Mouse (Mus musculus) brown adipose tissue, adult 24 weeks (tissue): ENCODE data around the gene Phf6. TPM values are rescaled to one million over a fixed set of nuclear protein-coding genes. Genes with fewer than 3 reads are reported as not detected.
"Not testable (repeated sequence)": the region's sequence is repeated elsewhere in the genome, so short reads cannot be mapped to it uniquely, and the experiment has no call there.

Source experiments
- H3K27ac ChIP-seq: fragments of 200-500 bp; replicated peaks from 2 replicates; pipeline ENCODE4 v1.5.1; 2012; ENCODE audit warnings: low read depth, mild to moderate bottlenecking, low read length
- H3K4me1 ChIP-seq: fragments of 200-500 bp; 2 replicates; pipeline ENCODE4 v1.6.1; 2012; ENCODE audit warnings: low read length, mixed read lengths; ENCODE audit not compliant: control insufficient read depth, insufficient read depth, insufficient read length
- H3K4me3 ChIP-seq: fragments of 200-500 bp; 2 replicates; pipeline ENCODE4 v1.5.1; 2012; ENCODE audit warnings: low read depth, mild to moderate bottlenecking, low read length, moderate library complexity; ENCODE audit not compliant: insufficient read depth
- polyA plus RNA-seq: library from polyadenylated mRNA; stranded (reverse); fragments of >200 nt; gene quantifications from 2 replicates; pipeline ENCODE4 v1.2.4, GENCODE M21; 2012; ENCODE audit not compliant: missing spikeins, insufficient read depth, insufficient read length

Gene Phf6
- polyA plus RNA-seq, result 6.5 and 6.8 TPM in 2 replicates

GRCm38 (mm10) chrX:52911587-52912371 is at the start of gene Phf6:
Phf6 (plus strand) TSS chrX:52912266.
- H3K4me3 ChIP-seq, result peak within 1 kb of the TSS; percentile 94

GRCm38 (mm10) chrX:52864126-52864525 is 47.9 kb upstream of the Phf6 start:
- no peak overlapping the region for H3K4me3 ChIP-seq
- H3K27ac ChIP-seq, result no peak overlapping the region
- no peaks in the 10 kb centered on the region for H3K4me1 ChIP-seq

More at GRCm38 (mm10) chrX:52911587-52912371, at the start of gene Phf6:
- H3K4me1 ChIP-seq, result no peaks in the 10 kb centered on the region
- peak within 1 kb of the TSS; percentile 58 for H3K27ac ChIP-seq

- not testable (repeated sequence) for H3K27ac ChIP-seq, H3K4me1 ChIP-seq
Observed at GRCm38 (mm10) chrX:52898486-52898885, 13.6 kb upstream of the Phf6 start.

GRCm38 (mm10) chrX:52912372-52912728 is 284 bp downstream of the Phf6 start:
- no peaks in the 10 kb centered on the region for H3K4me1 ChIP-seq
- H3K4me3 ChIP-seq, result peak overlapping the region; percentile 94
- H3K27ac ChIP-seq, result peak overlapping the region; percentile 58; the same call in 1 of the 2 replicates

More at GRCm38 (mm10) chrX:52898486-52898885, 13.6 kb upstream of the Phf6 start:
- not testable (repeated sequence) for H3K4me3 ChIP-seq

- peak overlapping the region; percentile 94 for H3K4me3 ChIP-seq
Observed at GRCm38 (mm10) chrX:52912826-52913701, 998 bp downstream of the Phf6 start.

GRCm38 (mm10) chrX:52913856-52914255 is 1.8 kb downstream of the Phf6 start:
- Histone ChIP-seq H3K27ac (no peak overlapping the region), H3K4me3 (no peak overlapping the region), H3K4me1 (no peaks in the 10 kb centered on the region)

More at GRCm38 (mm10) chrX:52912826-52913701, 998 bp downstream of the Phf6 start:
- Histone ChIP-seq H3K27ac (peak overlapping the region; percentile 56), H3K4me1 (no peaks in the 10 kb centered on the region)

GRCm38 (mm10) chrX:52914705-52915104 is 2.6 kb downstream of the Phf6 start:
- no peaks in the 10 kb centered on the region for H3K4me1 ChIP-seq
- H3K4me3 ChIP-seq, result no peak overlapping the region
- no peak overlapping the region for H3K27ac ChIP-seq

GRCm38 (mm10) chrX:52916516-52916915 is 4.5 kb downstream of the Phf6 start:
- Histone ChIP-seq H3K4me3 (no peak overlapping the region), H3K4me1 (no peaks in the 10 kb centered on the region), H3K27ac (no peak overlapping the region)

GRCm38 (mm10) chrX:52926726-52927125 is 14.7 kb downstream of the Phf6 start:
- Histone ChIP-seq H3K4me1 (no peaks in the 10 kb centered on the region), H3K27ac (no peak overlapping the region), H3K4me3 (no peak overlapping the region)

- H3K4me3 ChIP-seq, result no peak overlapping the region
- no peak overlapping the region for H3K27ac ChIP-seq
- no peaks in the 10 kb centered on the region for H3K4me1 ChIP-seq
Observed at GRCm38 (mm10) chrX:52928883-52929282, 16.8 kb downstream of the Phf6 start.

GRCm38 (mm10) chrX:52929779-52930178 is 17.7 kb downstream of the Phf6 start:
- H3K4me3 ChIP-seq, result no peak overlapping the region
- H3K4me1 ChIP-seq, result no peaks in the 10 kb centered on the region

GRCm38 (mm10) chrX:52930191-52930590 is 18.1 kb downstream of the Phf6 start:
- no peak overlapping the region for H3K27ac ChIP-seq
- no peak overlapping the region for H3K4me3 ChIP-seq
- no peaks in the 10 kb centered on the region for H3K4me1 ChIP-seq

More at GRCm38 (mm10) chrX:52929779-52930178, 17.7 kb downstream of the Phf6 start:
- no peak overlapping the region for H3K27ac ChIP-seq

- Histone ChIP-seq H3K4me1 (no peaks in the 10 kb centered on the region), H3K27ac (no peak overlapping the region), H3K4me3 (no peak overlapping the region)
Observed at GRCm38 (mm10) chrX:52932161-52932560, 20.1 kb downstream of the Phf6 start.

GRCm38 (mm10) chrX:52934496-52934895 is 22.4 kb downstream of the Phf6 start:
- H3K27ac ChIP-seq, result no peak overlapping the region
- no peaks in the 10 kb centered on the region for H3K4me1 ChIP-seq

GRCm38 (mm10) chrX:52945509-52945908 is 33.4 kb downstream of the Phf6 start:
- H3K27ac ChIP-seq, result no peak overlapping the region
- H3K4me1 ChIP-seq, result no peaks in the 10 kb centered on the region
- H3K4me3 ChIP-seq, result no peak overlapping the region

More at GRCm38 (mm10) chrX:52934496-52934895, 22.4 kb downstream of the Phf6 start:
- no peak overlapping the region for H3K4me3 ChIP-seq
